Mouse (Mus musculus) v-Abl transformed pro-B cells (cell line): ENCODE results near the gene Adamts18.

Experiments used
- in situ Hi-C, 2 experiments: fragments of 400-800 bp; cut with MboI; formaldehyde crosslinking; loops; one replicate each; pipeline ENCODE4 v1.15.1; 2025; ENCODE audit not compliant: unreplicated experiment in 2 of 2

Gene Adamts18

GRCm38 (mm10) chr8:113666714-113667432 lies 181.7 kb downstream of the Adamts18 start:
- in situ Hi-C loops = loop anchor here (10.0 to 25.0 kb wide), 4 partner anchors 318 to 698 kb away; no protein-coding TSS in a partner anchor

GRCm38 (mm10) chr8:113665951-113666350 lies 182.6 kb downstream of the Adamts18 start:
- in situ Hi-C loops = loop anchor here (10.0 to 25.0 kb wide), 4 partner anchors 319 to 699 kb away; no protein-coding TSS in a partner anchor

GRCm38 (mm10) chr8:113665036-113665435 lies 183.5 kb downstream of the Adamts18 start:
- in situ Hi-C loops = loop anchor here (10.0 to 25.0 kb wide), 4 partner anchors 320 to 700 kb away; no protein-coding TSS in a partner anchor

- in situ Hi-C loops = loop anchor here (10.0 to 25.0 kb wide), 4 partner anchors 320 to 700 kb away; no protein-coding TSS in a partner anchor
These were observed 184.0 kb downstream of the Adamts18 start for GRCm38 (mm10) chr8:113664544-113664943.

- in situ Hi-C loops = loop anchor here (10.0 to 25.0 kb wide), 4 partner anchors 325 to 705 kb away; no protein-coding TSS in a partner anchor
These were observed 188.4 kb downstream of the Adamts18 start for GRCm38 (mm10) chr8:113660128-113660527.

GRCm38 (mm10) chr8:113656681-113657298 lies 191.7 kb downstream of the Adamts18 start:
- in situ Hi-C loops = loop anchor here (25.0 kb wide), 2 partner anchors 331 to 406 kb away; no protein-coding TSS in a partner anchor

GRCm38 (mm10) chr8:113656154-113656553 lies 192.4 kb downstream of the Adamts18 start:
- in situ Hi-C loops = loop anchor here (25.0 kb wide), 2 partner anchors 331 to 406 kb away; no protein-coding TSS in a partner anchor

- in situ Hi-C loops = loop anchor here (25.0 kb wide), 2 partner anchors 334 to 409 kb away; no protein-coding TSS in a partner anchor
These were observed 195.4 kb downstream of the Adamts18 start for GRCm38 (mm10) chr8:113653151-113653550.

GRCm38 (mm10) chr8:113652450-113652849 lies 196.1 kb downstream of the Adamts18 start:
- in situ Hi-C loops = loop anchor here (25.0 kb wide), 2 partner anchors 335 to 410 kb away; no protein-coding TSS in a partner anchor
